Mouse (Mus musculus) thymus, postnatal 0 days (tissue): ENCODE data around the gene Tktl1. TPM values are rescaled to one million over a fixed set of nuclear protein-coding genes. Genes with fewer than 3 reads are reported as not detected.
A peak's percentile ranks its signal among the peaks of the same experiment; 100 is the strongest.
"Not testable (repeated sequence)": the region's sequence is repeated elsewhere in the genome, so short reads cannot be mapped to it uniquely, and the experiment has no call there.

Source experiments
- DNase-seq: peaks from one replicate; pipeline ENCODE4 v3.0.0-alpha.2; 2015; ENCODE audit warnings: low spot score
- polyA plus RNA-seq: library from polyadenylated mRNA; unstranded; fragments of >200 nt; fragmentation: Nextera tagmentation; extraction: Ambion mirVana; gene quantifications from 2 replicates; pipeline ENCODE4 v1.2.1, GENCODE M21; 2015

Tktl1 gene
- polyA plus RNA-seq: 0.51 and 0.52 TPM in 2 replicates

DNA sequence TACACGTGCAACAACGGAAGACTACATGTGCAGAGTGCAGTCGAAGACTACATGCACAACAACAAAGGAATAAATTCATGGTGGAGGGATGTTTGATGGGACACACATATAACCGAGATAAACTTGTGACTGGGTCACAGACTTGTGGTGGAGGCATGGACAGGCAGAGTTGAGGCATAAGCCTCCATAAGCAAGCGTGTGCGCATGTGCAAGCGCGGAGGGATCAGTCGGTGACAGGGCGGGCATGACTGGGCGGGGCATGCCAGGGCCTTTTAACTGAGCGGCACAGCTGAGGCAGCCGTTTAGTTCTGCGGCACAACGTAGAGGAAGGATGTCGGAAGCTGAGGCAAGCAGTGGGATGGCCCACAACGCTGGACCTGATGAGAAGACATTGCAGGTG lies at the start of gene Tktl1:
Gene Tktl1 (plus strand): TSS at position 301 of the 400 bp plus-strand sequence.
- DNase-seq: no peak

DNA sequence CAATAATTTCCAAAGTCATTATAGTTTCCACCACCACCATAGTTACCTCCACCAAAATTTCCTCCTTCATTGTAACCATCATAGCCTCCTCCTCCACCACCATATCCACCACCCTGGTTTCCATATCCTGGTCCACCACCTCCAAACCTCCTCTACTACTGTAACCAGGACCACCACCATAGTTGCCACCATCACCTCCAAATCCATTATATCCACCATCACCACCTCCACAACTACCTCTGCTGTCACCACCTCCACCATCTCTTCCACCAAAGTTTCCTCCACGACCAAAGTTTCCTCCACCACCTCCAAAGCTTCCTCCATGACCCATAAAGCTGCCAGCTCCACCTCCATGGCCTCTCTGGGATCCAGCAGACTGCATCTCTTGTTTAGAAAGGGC lies 41.8 kb upstream of the Tktl1 start, which contains the start of gene Mecp2:
Gene Mecp2 (minus strand): TSS at position 101 of the 400 bp plus-strand sequence.
- DNase-seq: not testable (repeated sequence)

DNA sequence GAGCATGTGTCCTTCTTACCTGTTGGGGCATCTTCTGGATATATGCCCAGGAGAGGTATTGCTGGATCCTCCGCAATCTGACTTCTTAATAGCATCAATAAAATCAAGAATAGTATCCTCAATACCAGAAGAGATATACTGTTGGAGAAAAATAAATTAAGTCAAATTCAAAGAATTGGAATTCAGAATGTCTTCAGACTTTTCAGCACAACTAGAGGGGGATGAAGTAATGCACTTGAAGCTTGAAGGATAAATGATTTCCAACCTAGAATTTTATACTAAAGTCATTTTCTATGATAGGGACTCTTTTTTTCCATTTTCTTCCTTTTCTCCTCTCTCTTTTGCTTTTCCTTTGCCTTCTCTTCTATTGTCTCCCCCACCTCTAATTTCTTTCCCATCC lies 9.3 kb upstream of the Tktl1 start, which contains the start of gene Tex28:
Gene Tex28 (minus strand): TSS at position 101 of the 400 bp plus-strand sequence.
- no peak for DNase-seq

DNA sequence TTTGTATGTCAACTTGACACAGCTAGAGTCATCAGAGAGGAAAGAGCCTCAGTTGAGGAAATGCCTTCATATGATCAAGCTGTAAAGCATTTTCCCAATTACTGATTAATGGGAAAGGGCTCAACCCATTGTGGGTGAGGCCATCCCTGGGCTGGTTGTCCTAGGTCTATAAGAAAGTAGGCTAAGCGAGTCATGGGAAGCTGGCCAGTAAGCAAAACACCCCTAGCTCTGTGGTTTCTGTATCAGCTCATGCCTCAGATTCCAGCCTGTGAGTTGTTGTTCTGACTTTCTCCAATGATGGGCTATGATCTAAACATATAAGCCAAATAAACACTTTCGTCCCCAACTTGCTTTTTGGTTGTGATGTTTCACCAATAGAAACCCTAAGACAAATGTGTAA lies 26.5 kb downstream of the Tktl1 start:
- no peak for DNase-seq

DNA sequence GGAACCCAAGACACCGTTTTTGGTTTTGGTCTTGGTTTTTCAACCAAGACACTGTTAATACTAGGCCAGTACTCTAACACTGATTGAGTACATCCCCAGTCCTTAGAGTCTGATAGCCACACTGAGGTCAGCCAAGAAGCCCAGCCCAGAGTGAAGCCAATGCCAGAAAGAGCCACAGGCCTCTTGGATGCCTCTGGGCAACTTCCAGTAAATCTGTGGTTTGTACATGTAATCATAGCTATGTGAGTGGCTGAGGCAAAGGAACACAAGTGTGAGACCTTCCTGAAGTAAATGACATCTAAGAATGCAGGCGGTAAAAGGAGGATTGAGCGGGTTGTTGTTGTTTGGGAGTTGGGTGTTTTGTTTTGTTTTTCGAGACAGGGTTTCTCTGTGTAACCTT lies 41.4 kb downstream of the Tktl1 start:
- DNase-seq: no peak

DNA sequence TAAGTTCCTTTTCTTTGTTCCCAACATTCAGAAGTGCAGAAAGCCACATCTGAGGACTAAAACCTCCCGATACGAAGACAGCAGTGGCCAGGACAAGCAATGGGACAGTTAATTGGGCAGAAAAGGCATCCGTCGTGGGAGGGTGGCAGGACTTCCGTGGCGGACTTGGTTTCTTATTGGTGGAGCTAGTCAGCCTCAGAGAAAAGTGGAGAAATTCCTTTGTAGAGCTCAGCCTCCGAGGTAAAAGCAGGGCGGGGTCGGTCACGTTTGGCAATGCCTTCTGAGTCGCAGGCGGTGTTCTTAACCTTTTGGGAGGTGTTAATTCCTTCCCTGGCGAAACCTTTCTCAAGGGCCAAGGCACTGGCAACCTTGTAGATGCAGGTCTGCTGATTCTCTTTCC lies 42.4 kb downstream of the Tktl1 start:
- no peak for DNase-seq

DNA sequence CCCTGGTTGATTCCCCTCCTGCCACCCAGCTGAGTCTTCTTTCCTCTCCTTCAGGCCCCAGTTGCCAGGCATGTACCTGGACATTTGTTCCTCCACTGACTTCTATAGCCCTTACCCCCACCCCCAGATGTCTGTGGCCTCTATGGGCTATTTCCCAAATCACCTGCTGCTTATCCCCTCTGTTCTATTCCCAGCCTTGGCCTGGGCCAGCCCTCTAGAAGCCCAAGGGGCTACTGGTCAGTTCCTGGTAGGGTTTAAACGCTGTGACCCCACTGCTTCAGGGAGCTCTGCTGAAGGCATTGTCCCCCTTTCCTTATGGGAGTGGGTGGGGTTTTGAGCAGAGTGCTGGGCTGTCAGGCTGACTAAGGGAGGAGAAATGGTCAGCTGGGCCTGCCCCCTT lies 43.0 kb downstream of the Tktl1 start:
- DNase-seq: not testable (repeated sequence)

DNA sequence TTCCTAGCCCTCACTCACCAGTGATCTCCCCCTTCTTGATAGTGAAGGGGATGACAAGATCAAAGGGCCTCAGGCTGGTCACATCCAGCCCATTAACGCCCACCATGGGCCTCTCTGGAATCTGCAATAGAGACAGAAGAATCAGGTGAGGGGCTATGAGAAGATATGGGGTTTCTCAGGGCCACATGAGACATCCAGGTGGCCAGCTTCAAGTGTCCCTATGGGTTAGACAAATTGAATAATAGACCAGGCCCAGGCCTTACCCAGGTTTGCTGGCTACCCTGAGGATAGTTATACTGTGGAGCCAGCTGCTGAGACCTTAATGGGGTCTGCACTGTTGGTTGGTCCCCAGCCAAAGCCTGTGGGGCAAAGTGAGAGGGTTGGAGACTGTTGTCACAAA lies 53.0 kb downstream of the Tktl1 start:
- no peak for DNase-seq

DNA sequence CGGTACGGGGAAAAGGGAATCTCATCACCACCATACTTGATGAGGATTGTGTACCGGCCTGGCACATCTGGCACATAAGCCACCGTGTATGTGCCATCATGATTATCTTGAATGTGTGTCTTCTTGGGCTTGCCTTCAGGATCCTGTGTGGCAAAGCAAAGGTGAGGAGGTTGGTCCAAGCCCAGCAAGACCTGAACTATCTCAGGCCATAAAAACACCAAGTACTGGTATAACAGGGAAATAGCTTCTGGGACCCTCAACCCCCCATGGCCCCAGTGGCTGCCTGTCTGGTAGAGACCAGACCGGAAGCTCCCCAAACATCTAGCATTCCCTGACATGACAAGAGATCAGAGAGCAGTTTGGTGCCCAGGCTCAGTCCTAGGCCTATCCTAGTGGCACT lies 56.1 kb downstream of the Tktl1 start:
- no peak for DNase-seq

DNA sequence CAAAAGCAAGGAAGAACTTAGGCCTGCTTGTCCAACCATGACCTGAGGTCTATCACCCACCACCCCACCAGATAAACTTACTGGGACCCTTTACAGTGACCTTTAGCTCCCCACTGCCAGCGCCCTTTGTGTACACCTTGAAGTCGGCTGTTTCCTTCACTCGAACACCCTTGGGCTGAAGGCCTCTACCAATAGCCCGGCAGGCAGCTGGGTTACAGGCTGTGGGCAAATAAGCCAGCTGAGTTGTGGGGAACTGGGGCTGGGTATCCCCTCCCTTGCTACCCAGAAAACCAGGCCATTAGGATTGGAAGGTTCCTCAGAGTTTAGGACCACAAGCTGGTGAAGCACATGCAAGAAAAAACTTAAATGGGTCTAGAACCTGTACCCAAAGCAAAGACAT lies 63.3 kb downstream of the Tktl1 start:
- no peak for DNase-seq

DNA sequence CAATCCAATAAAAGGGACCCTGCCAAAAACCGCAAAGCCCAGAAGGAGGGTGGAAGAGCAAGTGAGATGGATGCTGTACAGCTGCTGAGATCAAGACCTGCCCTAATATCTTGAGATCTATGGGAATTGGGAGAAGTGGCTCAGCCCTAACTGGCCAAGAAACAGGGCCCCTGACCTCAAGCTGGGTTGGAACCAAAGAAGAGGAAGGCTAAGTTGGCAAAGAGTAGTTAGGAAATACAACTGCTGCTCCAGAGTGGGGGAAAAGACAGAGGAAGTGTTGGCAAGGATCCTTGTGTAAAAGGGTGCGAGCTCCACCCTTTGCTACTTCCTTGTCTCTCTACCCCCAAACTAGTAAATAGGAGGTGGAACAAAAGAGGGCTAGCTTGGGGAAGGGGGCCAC lies 66.3 kb downstream of the Tktl1 start:
- DNase-seq: no peak

DNA sequence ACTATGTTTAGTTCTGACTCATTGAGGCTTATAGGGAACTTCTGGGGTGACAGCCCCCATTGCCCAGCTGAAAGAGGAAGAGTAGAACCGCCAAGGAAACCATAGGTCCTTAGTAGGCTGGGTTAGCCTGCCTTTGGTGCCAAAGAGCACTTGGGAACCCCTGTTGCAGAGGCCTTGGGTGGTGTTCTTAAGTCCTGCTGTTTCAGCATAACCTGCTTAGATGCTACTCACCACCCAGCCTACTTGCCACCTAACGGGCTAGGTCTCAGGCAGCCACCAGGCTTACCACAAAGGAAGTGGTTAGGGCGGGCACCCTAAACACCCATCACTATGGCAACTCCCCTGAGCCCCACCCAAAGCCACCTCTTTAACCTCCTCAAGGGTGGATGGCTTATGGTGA lies 66.7 kb downstream of the Tktl1 start:
- peak; percentile 88 for DNase-seq

DNA sequence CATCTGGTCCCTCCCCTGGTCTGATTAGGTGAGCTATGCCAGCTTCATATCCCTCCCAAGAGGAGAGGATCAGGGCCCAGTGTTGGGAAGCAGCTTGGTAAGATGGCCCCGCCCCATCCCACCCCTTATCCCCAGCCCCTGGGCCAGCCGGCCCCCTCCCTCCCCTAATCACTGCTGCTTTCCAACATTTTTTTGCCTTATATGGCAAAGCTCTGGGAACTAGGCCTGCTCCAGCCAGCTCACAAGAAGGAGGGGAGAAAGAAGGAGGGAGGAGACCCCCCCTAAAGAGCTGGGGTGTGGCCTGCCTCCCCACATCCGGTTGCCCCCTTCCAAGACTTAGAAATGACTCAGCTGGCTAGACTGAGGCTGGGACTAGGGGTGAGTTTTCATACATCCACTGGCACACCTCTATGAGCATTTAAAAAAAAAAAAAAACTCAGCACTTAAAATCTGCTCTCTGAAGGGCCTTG lies 67.6 kb downstream of the Tktl1 start:
- DNase-seq: peak; percentile 61

DNA sequence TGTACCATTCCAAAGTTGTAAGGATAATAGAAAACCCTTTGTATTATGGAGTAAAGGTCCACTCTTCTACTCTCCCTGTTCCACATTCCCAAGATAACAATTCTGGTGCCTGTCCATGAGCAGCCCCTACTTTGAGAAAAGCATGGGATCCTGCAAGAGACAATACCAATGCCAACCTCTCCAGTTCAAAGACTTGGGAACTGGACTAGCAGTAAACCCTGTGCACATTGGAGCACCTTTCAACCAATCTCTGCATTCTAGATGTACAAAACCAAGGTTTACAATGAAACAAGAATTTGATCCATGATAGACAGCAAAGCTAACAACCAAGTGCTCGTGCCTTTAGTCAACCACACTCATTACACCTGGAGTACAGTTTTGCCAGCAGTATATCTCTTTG lies 68.0 kb downstream of the Tktl1 start:
- no peak for DNase-seq

DNA sequence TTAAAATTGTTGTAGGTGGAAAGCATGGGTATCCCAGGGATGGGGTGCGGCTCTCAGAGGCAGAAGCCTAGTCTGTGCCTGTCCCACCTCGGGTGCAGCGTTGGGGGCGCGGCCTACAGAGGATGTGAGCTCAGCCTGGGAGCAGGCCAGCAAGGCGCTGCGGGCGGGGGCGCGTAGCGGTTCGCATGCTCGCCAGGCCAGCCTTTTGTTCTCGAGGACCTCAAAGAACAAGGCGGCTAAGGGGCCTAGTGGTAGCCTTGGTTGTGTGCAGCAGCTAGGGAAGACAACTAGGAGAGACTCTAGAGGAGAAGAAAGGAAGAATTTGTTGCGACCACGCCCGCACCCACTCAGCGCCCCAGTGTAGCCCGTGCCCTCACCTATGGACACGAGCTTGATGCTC lies 68.6 kb downstream of the Tktl1 start:
- peak; percentile 71 for DNase-seq

DNA sequence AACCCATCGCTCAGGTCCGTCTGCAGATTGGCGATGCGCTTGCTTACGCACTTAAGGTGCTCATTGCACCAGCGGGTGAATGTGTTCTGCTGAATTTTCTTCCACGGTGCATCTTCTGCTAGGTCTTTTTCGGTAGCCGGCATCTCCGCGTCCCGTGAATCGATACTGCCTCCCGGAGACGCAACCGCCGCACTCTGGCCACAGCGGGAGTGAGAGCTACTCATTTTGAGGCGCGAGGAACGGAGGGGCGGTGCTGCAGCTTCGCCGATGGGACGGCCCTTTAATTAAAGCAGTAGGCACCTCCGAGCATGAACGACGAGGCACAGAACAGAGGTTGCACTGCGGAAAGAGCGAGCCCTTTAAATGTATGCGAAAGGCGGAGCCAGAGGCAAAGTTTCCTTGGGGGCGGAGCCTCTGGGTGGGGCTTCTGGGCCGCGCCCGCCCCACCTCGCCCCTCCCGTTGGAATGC lies 69.2 kb downstream of the Tktl1 start:
- peak; percentile 88 for DNase-seq

DNA sequence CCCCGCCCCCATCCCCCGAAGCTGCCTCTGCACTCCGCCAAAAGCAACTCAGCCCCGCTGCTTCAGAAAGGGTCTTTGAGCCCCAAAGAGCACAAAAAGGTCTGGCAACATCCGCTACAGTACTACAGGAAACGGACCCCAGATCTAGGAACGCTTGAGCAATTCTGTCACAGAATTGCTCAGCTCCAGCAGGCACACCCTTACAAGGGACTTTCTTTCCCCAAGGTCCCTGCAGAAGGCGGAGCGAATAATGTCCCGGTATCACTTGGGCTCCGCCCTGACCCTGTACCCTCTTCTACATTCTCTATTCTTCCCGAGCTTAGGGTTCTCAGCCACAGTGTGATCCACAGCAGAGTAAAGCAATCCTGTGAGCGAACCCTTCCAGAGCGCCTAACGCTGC lies 69.6 kb downstream of the Tktl1 start:
- DNase-seq: no peak

DNA sequence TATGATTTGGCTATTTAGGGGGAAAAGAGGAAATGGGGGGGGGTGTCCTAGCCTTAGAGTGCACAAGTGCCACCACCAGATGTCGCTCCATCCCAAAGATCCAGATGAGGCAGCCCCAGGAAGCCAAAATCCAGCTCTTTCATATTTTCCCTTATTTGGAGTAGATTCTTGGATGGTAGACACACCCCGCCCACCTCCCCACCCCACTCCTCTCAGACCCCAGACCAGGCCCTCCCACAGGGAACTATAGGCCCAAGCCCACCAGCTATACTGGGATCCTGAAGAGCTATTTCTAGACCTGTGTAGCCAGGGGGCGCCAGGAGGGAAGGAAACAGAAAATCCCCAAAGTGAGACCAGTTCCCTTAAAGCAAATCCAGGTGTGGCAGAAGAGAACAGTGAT lies 71.6 kb downstream of the Tktl1 start:
- DNase-seq: peak; percentile 58

DNA sequence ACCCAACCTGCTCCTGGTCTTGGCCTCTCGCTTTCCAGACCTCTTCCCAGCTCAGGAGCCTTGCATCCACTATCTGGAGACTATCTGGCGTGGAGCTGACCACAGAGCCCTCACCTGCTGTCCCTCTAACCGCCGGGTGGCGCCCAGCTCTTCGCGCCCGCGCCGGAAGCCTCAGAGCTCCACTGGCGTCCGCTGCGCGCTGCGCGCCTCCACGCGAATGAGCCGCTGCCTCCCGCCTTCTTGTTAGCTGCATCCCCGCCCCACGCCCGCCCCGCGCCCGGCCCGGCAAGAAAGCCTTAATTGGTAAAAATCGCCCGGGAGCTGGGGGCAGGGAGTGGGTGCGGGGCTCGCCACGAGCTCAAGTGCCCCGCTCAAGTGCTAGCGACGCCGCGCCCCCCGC lies 72.6 kb downstream of the Tktl1 start, which contains the start of gene Flna:
Gene Flna (minus strand): TSS at position 206 of the 400 bp plus-strand sequence.
- peak; percentile 46 for DNase-seq

DNA sequence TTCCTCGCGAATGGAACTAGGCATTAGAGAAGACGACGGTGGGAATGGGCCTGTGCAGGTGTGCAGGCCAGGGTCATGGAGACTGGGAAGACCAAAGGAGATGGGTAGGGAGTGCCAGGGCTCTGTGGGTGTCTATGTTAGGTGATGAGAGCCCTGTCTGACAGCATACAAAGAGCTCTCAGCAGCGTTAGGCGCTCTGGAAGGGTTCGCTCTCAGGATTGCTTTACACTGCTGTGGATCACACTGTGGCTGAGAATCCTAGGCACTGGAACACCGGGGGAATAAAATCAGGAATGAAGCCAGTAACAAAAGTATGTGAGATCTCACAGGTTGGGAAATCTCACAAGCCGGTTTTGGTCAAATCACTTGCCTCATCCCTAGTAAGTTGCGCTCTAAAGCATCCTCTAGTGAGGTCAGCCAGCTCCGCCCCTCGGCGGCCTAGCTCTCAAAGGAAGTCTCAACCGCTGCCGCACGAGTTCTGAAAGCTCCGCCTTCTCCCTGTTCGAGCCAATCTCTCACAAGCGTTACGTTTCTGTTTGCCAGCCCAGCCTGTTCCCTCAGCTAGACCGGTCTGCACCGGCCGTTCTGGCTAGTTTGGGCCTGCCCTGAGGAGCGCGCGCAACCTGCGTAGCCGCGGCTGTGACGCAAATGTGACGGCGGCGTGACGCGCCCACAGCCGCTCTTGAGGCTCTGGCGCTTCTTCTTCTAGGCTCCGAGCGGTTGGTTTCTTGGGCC lies 77.3 kb downstream of the Tktl1 start, which contains the start of gene Emd:
Gene Emd (plus strand): TSS at position 535 of the 735 bp plus-strand sequence.
- peak; percentile 84 for DNase-seq

DNA sequence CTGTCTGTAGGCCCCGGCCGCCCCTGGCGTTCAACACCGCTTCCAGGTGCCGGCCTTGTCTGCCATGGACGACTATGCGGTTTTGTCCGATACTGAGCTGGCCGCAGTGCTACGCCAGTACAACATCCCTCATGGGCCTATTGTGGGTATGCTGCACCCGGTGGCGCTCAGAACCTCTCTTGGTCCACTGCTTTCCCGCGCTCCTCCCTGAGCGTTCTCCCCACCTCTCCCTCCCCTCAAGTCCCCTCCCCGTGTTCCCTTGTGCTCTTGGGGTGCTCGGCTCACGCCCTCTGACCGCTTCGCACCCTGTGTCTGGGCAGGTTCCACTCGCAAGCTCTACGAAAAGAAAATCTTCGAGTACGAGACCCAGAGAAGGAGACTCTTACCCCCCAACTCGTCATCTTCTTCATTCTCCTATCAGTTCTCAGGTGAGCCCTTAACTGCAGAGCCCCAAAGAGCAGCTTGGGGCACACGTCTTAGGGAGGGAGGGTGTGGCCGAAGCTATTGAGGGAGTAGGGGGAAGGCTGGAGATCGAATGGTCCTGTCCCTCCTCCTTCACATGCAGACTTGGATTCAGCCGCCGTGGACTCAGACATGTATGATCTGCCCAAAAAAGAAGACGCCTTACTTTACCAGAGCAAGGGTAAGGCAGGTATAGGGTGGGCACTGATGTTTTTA lies 78.0 kb downstream of the Tktl1 start:
- DNase-seq: no peak

DNA sequence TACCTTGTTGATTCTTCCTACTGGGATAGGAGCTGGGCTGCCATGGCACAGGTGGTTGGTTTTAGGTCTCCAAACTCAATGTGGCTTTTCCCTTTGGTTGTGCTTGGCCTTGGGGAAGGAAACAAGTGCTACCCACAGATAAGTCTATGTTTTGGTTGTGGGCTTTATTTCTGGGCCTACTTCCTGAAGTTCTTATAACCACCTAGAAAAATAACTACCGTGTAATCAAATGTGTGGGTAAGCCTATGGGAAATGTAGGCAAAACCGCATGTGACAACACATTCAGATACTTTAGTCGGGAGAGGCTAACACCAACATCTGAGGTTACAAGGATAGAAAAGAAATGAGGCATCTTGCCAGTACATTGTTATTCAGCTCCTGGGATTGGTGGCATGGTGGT lies 80.7 kb downstream of the Tktl1 start:
- DNase-seq: no peak
